In genomic region chr9:112261986-112262901, GRCm38 (mm10) we compare ENCODE assay signal across 10 mouse cellular contexts. TPM values are rescaled to one million over a fixed set of nuclear protein-coding genes. Genes with fewer than 3 reads are reported as not detected.
A peak's percentile ranks its signal among the peaks of the same experiment; 100 is the strongest.
DNase-seq lines count a peak whose midpoint lies in the region; ATAC-seq lines count a peak whose summit lies in the region.
"Had no signal": no experiment of that assay in that cellular context is flagged by ENCODE, and none has a peak within 500 bp of the region (broad histone marks: within the 10 kb centered on the region; RNA-seq: fewer than 3 reads in every experiment).

No protein-coding gene starts in this region.

- no peaks in the 10 kb centered on the region for H3K9me3 ChIP-seq in neural tube, embryonic 15.5 days (replicated peaks)
- H3K9me3 ChIP-seq: midbrain, embryonic 12.5 days had no signal

- WGBS in neural tube, embryonic 15.5 days: 46% methylated on average over 16 of the region's 16 CpGs

- H3K4me3 ChIP-seq in neural tube, embryonic 15.5 days (replicated peaks): no peak overlapping the region
- H3K4me3 ChIP-seq: midbrain, embryonic 12.5 days had no signal

- peaks cover 12% of the 10 kb centered on the region; the same call in 1 of the 2 replicates for H3K4me1 ChIP-seq in neural tube, embryonic 15.5 days
- H3K4me1 ChIP-seq: midbrain, embryonic 12.5 days had no signal

- peak; percentile 78 for DNase-seq in cerebellum, adult 11 months
- DNase-seq in cerebellum, adult 9-10 months: peak; percentile 91
- peak; percentile 51 to 74 for DNase-seq in layer of hippocampus, adult 8-10 months (ENCODE audit: low spot score in 2 of 2)
- DNase-seq in spleen, postnatal 14 days (ENCODE audit: low spot score in 2 of 2): no peak
- DNase-seq: lung, adult 18-20 months; thymus, postnatal 25 days had no signal

- H3K36me3 ChIP-seq in neural tube, embryonic 15.5 days: no peaks in the 10 kb centered on the region
- H3K36me3 ChIP-seq: midbrain, embryonic 12.5 days had no signal

- H3K9ac ChIP-seq in neural tube, embryonic 15.5 days (replicated peaks): no peak overlapping the region
- H3K9ac ChIP-seq: midbrain, embryonic 12.5 days had no signal

- no peaks in the 10 kb centered on the region for H3K27me3 ChIP-seq in neural tube, embryonic 15.5 days (replicated peaks)
- H3K27me3 ChIP-seq: midbrain, embryonic 12.5 days had no signal

- ATAC-seq in neural tube, embryonic 15.5 days (ENCODE audit: low FRiP score): no peak
- no peak for ATAC-seq in erythroblast, adult 5-6 weeks (replicated peaks; ENCODE audit: low FRiP score, poor library complexity, severe bottlenecking)
- ATAC-seq in CD4-positive, CD25-positive, alpha-beta regulatory T cell, adult 4 months: no peak

- H3K4me2 ChIP-seq in neural tube, embryonic 15.5 days: no peak overlapping the region
- H3K4me2 ChIP-seq: midbrain, embryonic 12.5 days had no signal

- peak overlapping the region; percentile 70 for H3K27ac ChIP-seq in neural tube, embryonic 15.5 days (replicated peaks)
- H3K27ac ChIP-seq: midbrain, embryonic 12.5 days had no signal

RNA-seq across cellular contexts. Expression of gene Arpp21, which starts 26.5 kb away (rescaled TPM):
- 100 to 1,000 TPM; 252 to 302 (median 278) TPM for total RNA-seq in layer of hippocampus, adult 8-10 months (2022)
- polyA plus RNA-seq in neural tube, embryonic 15.5 days (2015; fragmentation: Nextera tagmentation; extraction: Ambion mirVana): 50.8 and 68.1 TPM in 2 replicates
- total RNA-seq in erythroblast, adult 5-6 weeks (2015; ENCODE audit: low replicate concordance): not detected in 2 replicates
- 1.4 TPM in 1 of 2 replicates, not detected in the other for total RNA-seq in erythroblast, adult 5-6 weeks (2017; ENCODE audit: low replicate concordance)
- under 1 TPM in 1 of 2 experiments, not detected in 1; 0.36 TPM for polyA plus RNA-seq in CD4-positive, CD25-positive, alpha-beta regulatory T cell, adult 4 months (2017; shearing (Covaris generic))

Comparison
In these comparisons a context has a peak if more than half of its experiments do, and no peak if none do; other contexts are left out.
1. DNase-seq: peak in cerebellum, adult 11 months (single experiment), cerebellum, adult 9-10 months (single experiment) and layer of hippocampus, adult 8-10 months (2 of 2); none in spleen, postnatal 14 days (0 of 2).
2. RNA of gene Arpp21, which starts 26.5 kb away (total RNA-seq): 252 to 302 TPM in layer of hippocampus, adult 8-10 months; 1.4 TPM in erythroblast, adult 5-6 weeks; every median in the first group is over 100 times any median in the second.